Comparison of ENCODE assay signal across 9 mouse cellular contexts in the genomic region with DNA sequence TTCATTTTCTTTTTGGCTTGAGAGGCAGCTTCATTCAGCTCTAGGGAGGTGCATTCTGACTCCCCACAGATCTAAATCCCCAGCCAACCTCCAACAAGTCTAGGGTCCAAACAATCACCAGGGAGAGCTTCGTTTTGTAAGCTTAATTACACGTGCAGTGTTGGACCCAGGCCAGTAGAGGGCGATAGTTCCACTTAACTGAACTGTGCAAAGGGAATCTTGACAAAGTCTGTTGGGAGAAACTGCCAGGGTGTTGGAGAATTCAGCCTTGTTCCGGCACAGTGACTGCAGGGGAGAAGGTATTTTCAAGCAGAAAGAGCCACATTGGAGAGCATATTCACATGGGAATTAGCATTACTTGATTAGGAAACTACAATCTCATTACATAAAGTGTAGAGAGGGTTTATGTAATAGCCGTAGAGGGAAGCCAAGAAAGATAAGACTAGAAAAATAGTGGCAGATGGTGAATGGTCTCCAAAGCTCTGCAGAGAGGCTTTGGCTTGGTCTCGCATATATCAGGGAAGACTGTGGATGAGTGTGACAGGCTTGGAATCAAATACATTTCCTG.
DNase-seq lines count a peak whose midpoint lies in the region; ATAC-seq and TF ChIP-seq lines count a peak whose summit lies in the region.
"Had no signal": no experiment of that assay in that cellular context is flagged by ENCODE, and none has a peak within 500 bp of the region (broad histone marks: within the 10 kb centered on the region; RNA-seq: fewer than 3 reads in every experiment).

No protein-coding gene starts in this region.

- H3K27me3 ChIP-seq in MEL (ENCODE audit: control insufficient read depth in 1 of 2, insufficient read depth in 2 of 2, low read length in 2 of 2), result peaks cover 0 to 2% of the 10 kb centered on the region in 2 experiments; a peak in 2 of 4 replicates
- no peaks in the 10 kb centered on the region for H3K27me3 ChIP-seq in forebrain, postnatal 0 days (ENCODE audit: insufficient read depth, low read length)
- no peaks in the 10 kb centered on the region for H3K27me3 ChIP-seq in hindbrain, embryonic 10.5 days (ENCODE audit: insufficient read depth, poor library complexity, severe bottlenecking)
- H3K27me3 ChIP-seq: liver, embryonic 15.5 days had no signal

- no peaks in the 10 kb centered on the region for H3K4me1 ChIP-seq in MEL (ENCODE audit: control insufficient read depth in 1 of 2, insufficient read depth in 2 of 2, low read length in 2 of 2)
- H3K4me1 ChIP-seq in forebrain, postnatal 0 days (ENCODE audit: insufficient read depth), result peaks cover 10% of the 10 kb centered on the region; the same call in 1 of the 2 replicates
- no peaks in the 10 kb centered on the region for H3K4me1 ChIP-seq in hindbrain, embryonic 10.5 days (replicated peaks)
- H3K4me1 ChIP-seq: liver, embryonic 15.5 days had no signal

- H3K4me2 ChIP-seq in forebrain, postnatal 0 days (ENCODE audit: low read depth), result no peak overlapping the region
- H3K4me2 ChIP-seq: liver, embryonic 15.5 days had no signal

- ATAC-seq in forebrain, postnatal 0 days, result peak; percentile 87

- 6% methylated on average over 6 of the region's 6 CpGs for WGBS in forebrain, postnatal 0 days
- 25% methylated on average over 6 of the region's 6 CpGs for WGBS in hindbrain, embryonic 10.5 days

- H3K9me3 ChIP-seq in MEL (replicated peaks; ENCODE audit: insufficient read depth, low read length), result no peaks in the 10 kb centered on the region
- H3K9me3 ChIP-seq in forebrain, postnatal 0 days (ENCODE audit: low read length), result no peaks in the 10 kb centered on the region
- no peaks in the 10 kb centered on the region for H3K9me3 ChIP-seq in hindbrain, embryonic 10.5 days
- H3K9me3 ChIP-seq: liver, embryonic 15.5 days had no signal

- no peaks in the 10 kb centered on the region for H3K79me2 ChIP-seq in MEL (ENCODE audit: control insufficient read depth, insufficient read depth, low read length, poor library complexity)

- H3K36me3 ChIP-seq in MEL (ENCODE audit: control insufficient read depth in 1 of 2, insufficient read depth in 2 of 2, low read length in 2 of 2), result no peaks in the 10 kb centered on the region
- no peaks in the 10 kb centered on the region for H3K36me3 ChIP-seq in forebrain, postnatal 0 days (ENCODE audit: insufficient read depth)
- H3K36me3 ChIP-seq in hindbrain, embryonic 10.5 days, result no peaks in the 10 kb centered on the region
- H3K36me3 ChIP-seq: liver, embryonic 15.5 days had no signal

- TF ChIP-seq RAD21 in MEL (IDR thresholded peaks at IDR 0.05; ENCODE audit: low read depth, low read length), result peak; percentile 87

- H3K9ac ChIP-seq in MEL (ENCODE audit: control insufficient read depth, low read depth, low read length, poor library complexity, severe bottlenecking), result no peak overlapping the region
- no peak overlapping the region for H3K9ac ChIP-seq in forebrain, postnatal 0 days
- H3K9ac ChIP-seq: liver, embryonic 15.5 days had no signal

- no peak for TF ChIP-seq EP300 in MEL (IDR thresholded peaks at IDR 0.05; ENCODE audit: low read depth in 1 of 2, low read length in 2 of 2)

- no peak overlapping the region for H3K27ac ChIP-seq in MEL (ENCODE audit: control insufficient read depth, low read depth, low read length)
- peak overlapping the region; percentile 42 for H3K27ac ChIP-seq in forebrain, postnatal 0 days (ENCODE audit: low read depth, low read length)
- no peak overlapping the region for H3K27ac ChIP-seq in hindbrain, embryonic 10.5 days
- H3K27ac ChIP-seq: liver, embryonic 15.5 days had no signal

- peak; percentile 90 to 98 (median 93) for TF ChIP-seq CTCF in MEL (IDR thresholded peaks at IDR 0.05 in 2 of 3, conservative IDR thresholded peaks at IDR 0.05 in 1 of 3; ENCODE audit: control insufficient read depth in 1 of 3, insufficient read depth in 1 of 3, low read depth in 2 of 3, low read length in 3 of 3, poor library complexity in 1 of 3, severe bottlenecking in 1 of 3)
- peak; percentile 92 for TF ChIP-seq CTCF in forebrain, postnatal 0 days (IDR thresholded peaks at IDR 0.05; ENCODE audit: low read depth)

- no peak overlapping the region for H3K4me3 ChIP-seq in MEL (ENCODE audit: control insufficient read depth in 1 of 2, insufficient read depth in 1 of 2, low read depth in 2 of 2, low read length in 2 of 2)
- no peak overlapping the region for H3K4me3 ChIP-seq in forebrain, postnatal 0 days (ENCODE audit: low read depth, low read length)
- H3K4me3 ChIP-seq in hindbrain, embryonic 10.5 days, result no peak overlapping the region
- H3K4me3 ChIP-seq: liver, embryonic 15.5 days had no signal

- DNase-seq in MEL (ENCODE audit: low read depth, low spot score), result peak; percentile 77
- peak; percentile 22 for DNase-seq in c-Kit-positive CD71-positive TER-119-positive erythroid progenitor cells, embryonic 14.5 days (ENCODE audit: low spot score)
- peak; percentile 95 for DNase-seq in forebrain, postnatal 0 days
- DNase-seq in hindbrain, embryonic 10.5 days (ENCODE audit: low spot score), result peak; percentile 69
- DNase-seq in layer of hippocampus, adult 9-10 months (ENCODE audit: low spot score), result peak; percentile 90
- DNase-seq in lung, postnatal 14 days, result peak; percentile 74
- DNase-seq in right cerebral cortex, adult 18-20 months, result peak; percentile 86
- DNase-seq in urinary bladder, postnatal 4 days (ENCODE audit: low spot score in 2 of 2), result peak; percentile 65 to 77

- no peak for TF ChIP-seq POLR2A in MEL (IDR thresholded peaks at IDR 0.05; ENCODE audit: control insufficient read depth in 1 of 2, insufficient read depth in 1 of 2, low read depth in 1 of 2, low read length in 2 of 2, poor library complexity in 1 of 2)

TF ChIP-seq in MEL, 35 proteins besides CTCF, POLR2A, EP300 and RAD21:
- TF ChIP-seq TAL1 (IDR thresholded peaks at IDR 0.05; ENCODE audit: low read length) (no peak), ZC3H11A (IDR thresholded peaks at IDR 0.05; ENCODE audit: low read depth, low read length) (peak; percentile 68), USF1 (IDR thresholded peaks at IDR 0.05; ENCODE audit: low read depth, low read length) (no peak), JUND (IDR thresholded peaks at IDR 0.05; ENCODE audit: low read depth, low read length) (0 out of 2 replicates have a peak, but pooled peaks have one; percentile 19), MAX (IDR thresholded peaks at IDR 0.05; ENCODE audit: low read length) (peak; percentile 80), SMC3 (IDR thresholded peaks at IDR 0.05; ENCODE audit: low read depth, low read length) (peak; percentile 90), GATA1 (IDR thresholded peaks at IDR 0.05; ENCODE audit: low read depth, low read length) (no peak), MYC (IDR thresholded peaks at IDR 0.05; ENCODE audit: low read depth, low read length) (0 out of 2 replicates have a peak, but pooled peaks have one; percentile 55), ZNF384 (IDR thresholded peaks at IDR 0.05; ENCODE audit: low read depth, low read length) (no peak)

Comparison
In these comparisons a context has a peak if more than half of its experiments do, and no peak if none do; other contexts are left out.
1. DNase-seq: peak in every context shown above with its lines; median percentile 95 in forebrain, postnatal 0 days; 90 in layer of hippocampus, adult 9-10 months; 86 in right cerebral cortex, adult 18-20 months; 77 in MEL; 74 in lung, postnatal 14 days; 71 in urinary bladder, postnatal 4 days; 69 in hindbrain, embryonic 10.5 days; 22 in c-Kit-positive CD71-positive TER-119-positive erythroid progenitor cells, embryonic 14.5 days.